Mouse (Mus musculus) left cerebral cortex, adult 9 months (tissue): ENCODE data around the gene Grk3.

Experiments used
- DNase-seq, 2 experiments: peaks; one replicate each; pipeline ENCODE4 v3.0.0; 2022; ENCODE audit warnings: low spot score in 2 of 2

Gene Grk3

DNA sequence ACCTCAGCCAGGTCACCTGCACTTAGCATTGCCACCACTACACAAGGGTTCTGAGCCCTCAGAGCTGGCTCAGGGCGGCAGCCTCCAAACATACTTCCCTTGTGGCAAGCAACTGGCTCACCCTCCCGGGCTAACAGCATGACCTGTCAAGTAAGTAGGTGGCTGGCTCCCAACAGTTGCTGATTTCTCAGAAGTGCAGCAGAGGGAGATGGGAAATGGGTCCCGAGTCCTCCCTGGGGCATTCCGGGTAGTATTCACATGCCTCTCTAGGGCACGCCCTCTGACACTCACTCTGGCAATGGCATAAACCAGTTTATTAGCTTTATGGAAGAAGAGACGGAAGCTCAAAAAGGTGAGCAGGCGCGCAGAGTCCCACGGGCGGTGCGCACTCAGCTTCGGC is 74.6 kb downstream of the Grk3 start:
- DNase-seq: no peak

- no peak for DNase-seq
Observed at GRCm38 (mm10) chr5:112936632-112937031, 79.0 kb downstream of the Grk3 start.

DNA sequence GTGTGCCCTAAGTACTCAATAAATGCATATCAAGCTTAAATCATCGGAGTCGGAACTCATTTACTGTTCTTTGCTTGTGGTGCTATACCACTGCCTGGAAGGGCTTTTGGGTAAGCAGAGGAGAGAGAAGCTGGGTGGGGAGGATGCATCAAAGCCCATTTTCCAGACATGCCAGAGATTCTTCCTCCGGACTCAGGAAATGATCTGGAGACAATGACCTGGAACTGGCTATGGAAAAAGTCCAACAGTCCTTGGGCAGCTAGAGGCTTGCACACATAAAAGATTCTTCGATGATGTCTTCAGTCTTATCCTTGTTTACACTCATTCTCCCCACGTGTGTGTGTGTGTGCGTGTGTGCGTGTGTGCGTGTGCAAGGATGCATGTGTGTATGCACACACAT is 80.2 kb downstream of the Grk3 start:
- DNase-seq: no peak

GRCm38 (mm10) chr5:112932878-112933567 is 82.6 kb downstream of the Grk3 start:
- DNase-seq: no peak

DNA sequence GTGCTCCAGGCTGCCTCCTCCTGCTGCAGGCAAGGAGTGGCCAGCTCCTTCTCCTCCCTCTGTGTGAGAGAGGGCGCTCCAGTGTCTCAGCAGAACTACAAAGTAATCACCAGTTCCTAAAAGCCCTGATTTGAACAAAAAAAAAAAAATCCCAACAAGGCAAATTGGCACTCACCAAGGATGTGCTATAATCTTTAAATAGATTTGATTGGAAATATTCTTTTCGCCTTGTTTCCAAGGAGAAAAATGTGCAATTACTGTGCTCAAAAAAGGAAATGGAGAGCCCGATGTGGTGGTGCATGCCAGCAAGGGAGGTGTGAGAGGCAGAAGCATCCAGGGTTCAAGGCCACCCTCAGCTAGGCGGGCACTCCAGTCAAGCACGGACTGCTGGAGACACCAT is 83.7 kb downstream of the Grk3 start:
- no peak for DNase-seq

DNA sequence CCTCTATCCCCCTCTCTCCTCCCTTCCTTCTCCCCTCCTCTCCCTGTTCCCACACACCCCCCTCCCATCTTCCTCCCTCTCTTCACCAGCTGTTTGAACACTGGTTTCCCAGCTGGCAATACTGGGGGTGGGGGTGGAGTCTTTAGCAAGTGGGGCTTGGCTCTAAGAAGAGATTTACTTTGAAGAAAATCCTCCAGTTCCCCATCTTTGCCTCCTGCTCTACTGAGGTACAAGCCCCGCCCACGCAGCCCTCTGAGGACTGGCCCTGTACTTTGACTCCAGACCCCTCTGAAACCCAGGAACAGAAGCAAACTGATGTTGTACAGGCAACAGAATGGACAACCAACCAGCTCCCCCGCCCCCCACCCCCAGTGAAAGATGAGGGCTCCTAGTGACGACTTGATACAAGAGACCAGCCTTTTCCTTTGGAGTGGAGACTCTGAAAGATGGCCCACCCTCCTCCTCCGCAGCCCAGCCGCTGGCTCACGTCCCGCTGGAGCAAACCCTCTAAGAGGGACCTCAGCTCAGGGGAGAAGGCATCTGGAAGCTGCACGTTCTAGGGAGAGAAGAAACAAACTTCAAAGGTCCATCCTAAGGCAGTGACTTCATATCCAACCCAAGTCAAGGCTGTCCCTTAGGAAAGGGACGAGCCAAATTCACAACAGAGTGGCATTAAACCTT is 87.2 kb downstream of the Grk3 start:
- DNase-seq: no peak

DNA sequence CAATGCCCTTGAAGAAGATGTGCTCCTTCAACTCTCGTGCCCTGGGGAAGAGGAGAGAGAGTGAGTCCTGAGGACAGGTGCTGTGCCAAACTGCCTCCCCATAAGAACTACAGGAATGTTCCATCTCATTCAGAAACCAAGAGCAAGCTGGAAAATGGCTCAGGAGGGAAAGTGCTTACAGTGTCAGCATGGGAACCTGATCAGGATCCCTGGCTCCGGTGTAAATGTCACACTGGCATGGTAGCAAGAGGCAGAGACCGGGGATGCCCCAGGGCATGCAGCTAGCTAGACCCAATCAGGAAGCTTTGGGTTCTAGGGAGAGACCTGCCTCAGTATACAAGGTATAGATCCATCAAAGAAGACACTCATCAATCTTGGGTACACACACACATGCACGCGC is 90.2 kb downstream of the Grk3 start:
- no peak for DNase-seq

DNA sequence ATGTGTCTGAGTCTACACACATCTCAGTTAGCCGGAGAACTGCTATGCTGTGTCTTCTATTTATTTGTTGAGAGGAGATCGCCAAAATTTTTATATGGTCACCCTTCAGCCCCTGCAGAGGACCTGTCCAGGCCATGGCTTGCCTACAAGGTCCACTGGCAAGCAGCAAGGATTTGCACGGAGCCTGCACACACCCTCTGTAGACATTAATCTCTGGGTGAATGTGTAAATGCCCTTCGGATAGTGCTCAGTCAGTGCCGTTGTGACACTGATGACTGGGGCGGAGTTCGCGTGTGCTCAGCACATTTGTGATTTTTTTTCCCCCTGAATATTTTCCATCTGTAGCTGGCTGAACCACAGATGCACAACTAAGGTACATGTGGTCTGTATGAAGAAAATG is 90.8 kb downstream of the Grk3 start:
- DNase-seq: no peak

- DNase-seq: no peak
Observed at GRCm38 (mm10) chr5:112923841-112924240, 91.8 kb downstream of the Grk3 start.

DNA sequence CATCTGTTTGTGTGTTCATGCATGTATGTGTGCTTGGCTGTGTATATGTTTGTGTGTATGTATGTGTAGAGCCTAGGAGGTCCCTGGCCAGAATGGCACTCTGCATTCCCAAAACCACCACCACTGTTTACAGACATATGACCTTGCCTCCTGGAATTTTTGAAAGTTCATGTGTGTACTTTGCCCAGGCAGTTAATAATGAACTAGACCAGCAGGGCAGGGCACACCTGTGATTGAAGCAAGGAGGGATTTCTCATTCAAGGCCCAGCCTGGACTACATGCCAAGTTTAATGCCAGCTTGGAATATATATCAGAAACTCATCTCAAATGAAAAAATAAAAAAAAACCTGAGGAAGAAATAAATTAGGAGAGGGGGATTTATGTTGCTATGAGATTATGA is 93.7 kb downstream of the Grk3 start:
- no peak for DNase-seq

GRCm38 (mm10) chr5:112910381-112910780 is 105.2 kb downstream of the Grk3 start:
- no peak for DNase-seq

- no peak for DNase-seq
Observed at GRCm38 (mm10) chr5:112908169-112908614, 107.4 kb downstream of the Grk3 start.

- no peak for DNase-seq
Observed at GRCm38 (mm10) chr5:112907504-112907903, 108.1 kb downstream of the Grk3 start.

- DNase-seq: no peak
Observed at GRCm38 (mm10) chr5:112895674-112896654, 119.6 kb downstream of the Grk3 start, which contains the start of gene Myo18b. Gene Myo18b (minus strand): TSS chr5:112896362.

DNA sequence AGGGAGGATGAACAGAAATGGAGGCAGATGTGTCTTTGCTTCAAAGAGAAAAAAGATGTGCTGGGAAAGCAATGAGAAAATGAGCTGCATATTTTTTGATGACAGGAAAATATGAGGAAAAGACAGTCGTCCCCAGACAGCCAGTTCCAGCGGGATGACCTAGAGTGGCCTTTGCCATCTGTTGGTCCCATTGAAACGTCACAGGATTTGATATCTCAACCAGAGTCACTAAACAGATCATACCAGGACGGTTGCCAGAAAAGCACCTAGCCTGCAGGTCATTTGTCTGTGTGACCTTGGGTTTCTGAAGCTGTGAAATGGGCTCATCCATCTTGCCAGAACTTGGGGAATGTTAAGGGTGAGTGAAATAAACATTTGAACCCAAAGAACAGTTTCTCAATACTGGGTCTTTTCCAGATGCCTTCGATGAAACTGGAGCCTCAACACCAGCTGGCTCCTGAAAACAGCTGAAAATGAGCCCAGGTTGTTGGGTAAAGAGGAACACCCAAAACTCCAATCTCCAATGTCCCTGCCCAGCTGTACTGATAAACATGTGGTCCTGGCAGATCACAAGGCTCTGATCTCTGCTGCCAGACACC is 122.0 kb downstream of the Grk3 start:
- DNase-seq: no peak

- DNase-seq: no peak
Observed at GRCm38 (mm10) chr5:112892411-112892810, 123.2 kb downstream of the Grk3 start.

- no peak for DNase-seq
Observed at GRCm38 (mm10) chr5:112888651-112889050, 126.9 kb downstream of the Grk3 start.

DNA sequence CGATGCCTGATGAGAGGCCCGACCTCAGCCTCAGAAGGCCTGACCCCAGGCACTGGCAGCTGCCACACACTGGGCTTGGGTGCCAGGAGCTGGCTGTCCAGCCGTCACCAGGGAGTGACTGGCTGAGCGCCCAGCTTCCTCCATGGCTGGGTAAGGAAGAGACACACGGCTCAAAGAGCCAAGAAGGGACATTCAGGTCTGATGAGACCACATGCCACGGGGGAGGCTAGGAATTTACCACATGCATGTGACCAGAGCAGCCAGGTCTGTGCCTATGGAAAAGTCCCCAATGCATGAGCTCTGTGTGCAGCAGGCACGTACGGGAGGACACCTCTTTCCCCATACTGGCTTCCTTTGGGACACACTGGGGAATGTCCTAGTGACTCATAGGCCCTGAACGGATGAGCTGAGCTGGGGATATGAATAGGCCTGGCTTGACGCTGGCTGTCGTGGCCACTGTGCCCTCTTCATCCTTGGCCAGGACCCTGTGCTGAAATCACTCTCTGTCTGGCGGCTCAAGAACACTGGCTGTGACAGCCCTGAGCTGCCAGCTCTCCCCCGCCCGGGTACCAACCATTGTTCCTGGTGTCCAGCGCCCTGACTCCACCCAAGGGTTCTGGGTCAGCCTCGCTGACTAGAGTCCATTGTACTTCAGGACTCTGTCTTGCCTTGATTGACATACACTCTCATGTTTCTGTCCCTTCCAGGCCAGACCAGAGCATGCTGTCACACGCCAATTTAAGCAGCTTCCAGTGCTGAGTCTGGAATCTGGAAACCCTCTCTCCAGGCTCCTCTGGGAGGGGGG is 128.7 kb downstream of the Grk3 start:
- DNase-seq: peak in 1 of 2 experiments; percentile 40

DNA sequence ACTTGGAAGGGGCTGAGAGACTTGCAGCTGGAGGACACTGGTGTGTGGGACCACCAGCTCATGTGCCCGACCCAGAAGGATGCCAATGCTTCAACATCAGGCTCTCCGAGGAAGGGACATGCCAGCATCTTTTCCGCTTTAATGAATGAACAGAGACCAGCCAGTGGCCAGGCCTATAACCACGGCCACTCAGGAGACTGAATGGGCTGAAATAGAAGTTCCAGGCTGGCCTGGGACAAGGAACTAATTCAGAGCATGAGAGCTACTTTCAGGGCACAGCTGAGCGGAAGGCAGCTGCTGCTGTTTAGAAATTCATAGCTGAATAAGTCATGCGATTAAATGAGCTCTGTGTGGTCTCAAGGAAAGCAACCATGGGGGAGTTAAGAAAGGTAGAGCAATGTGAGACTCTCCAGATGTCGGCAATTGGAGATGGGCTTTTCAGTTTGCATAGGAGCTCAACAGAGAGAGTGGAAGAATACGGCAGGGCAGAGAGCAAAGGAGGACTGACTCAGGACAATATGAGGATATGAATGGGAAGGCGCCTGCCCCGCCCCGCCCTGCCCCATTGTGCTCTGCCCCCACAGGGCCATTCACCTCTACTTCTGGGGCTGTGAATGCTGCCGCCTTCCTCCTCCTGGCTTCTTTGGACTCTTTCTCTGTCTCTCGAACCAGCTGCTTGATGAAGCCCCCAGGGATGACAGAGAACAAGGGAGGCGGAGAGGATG is 138.0 kb downstream of the Grk3 start:
- peak in 1 of 2 experiments; percentile 26 for DNase-seq

DNA sequence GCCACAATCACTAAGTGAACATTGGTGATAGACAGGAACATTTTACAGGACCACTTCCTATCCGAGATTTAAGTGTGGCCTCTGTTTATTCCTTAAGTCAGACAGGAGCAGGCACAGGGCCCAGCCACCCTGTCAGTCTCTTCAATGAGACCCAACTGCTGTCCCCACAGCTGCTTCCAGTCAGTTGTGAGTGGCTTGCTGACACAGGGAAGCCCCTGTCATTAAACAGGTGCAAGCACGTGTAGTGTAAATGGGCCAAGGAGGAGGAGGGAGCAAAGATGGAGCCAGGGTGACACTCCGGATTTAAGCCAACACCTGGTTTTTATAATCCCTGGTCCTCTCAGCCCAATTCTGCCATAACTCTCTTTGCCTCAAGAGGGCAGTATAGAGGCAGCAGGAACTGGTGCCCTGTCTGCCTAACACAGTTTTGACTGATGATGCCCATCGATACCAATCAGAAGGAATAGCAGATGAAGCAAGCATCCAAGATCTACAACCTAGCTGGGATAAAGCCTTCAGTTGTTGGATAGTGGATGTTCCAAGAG is 138.7 kb downstream of the Grk3 start:
- DNase-seq: peak in 1 of 2 experiments; percentile 71
